Mouse (Mus musculus): ENCODE results near the gene Tlr6. TPM values are rescaled to one million over a fixed set of nuclear protein-coding genes. Genes with fewer than 3 reads are reported as not detected.

Gene Tlr6
- polyA plus RNA-seq, 1 experiment from 2014 or later = 1.6 TPM

- H3K9ac ChIP-seq = no peak overlapping the region
- no peaks in the 10 kb centered on the region for H3K4me1 ChIP-seq
- WGBS = 90% methylated on average over 6 of the region's 6 CpGs
- no peak for ATAC-seq (ENCODE audit: insufficient number of reproducible peaks, low FRiP score, low TSS enrichment, low read depth)
- no peak overlapping the region for H3K27ac ChIP-seq
- no peak overlapping the region for H3K4me3 ChIP-seq
- H3K9me3 ChIP-seq = no peaks in the 10 kb centered on the region
- H3K27me3 ChIP-seq = no peaks in the 10 kb centered on the region
- H3K4me2 ChIP-seq = no peak overlapping the region
- no peaks in the 10 kb centered on the region for H3K36me3 ChIP-seq
Measured at GRCm38 (mm10) chr5:64918616-64919597, 41.0 kb downstream of the Tlr6 start.

- no peaks in the 10 kb centered on the region for H3K4me1 ChIP-seq
- H3K4me3 ChIP-seq = no peak overlapping the region
- no peaks in the 10 kb centered on the region for H3K9me3 ChIP-seq
- H3K27me3 ChIP-seq = no peaks in the 10 kb centered on the region
- H3K9ac ChIP-seq = no peak overlapping the region
- no peak for ATAC-seq (ENCODE audit: insufficient number of reproducible peaks, low FRiP score, low TSS enrichment, low read depth)
- no peaks in the 10 kb centered on the region for H3K36me3 ChIP-seq
- 49% methylated on average over 11 of the region's 11 CpGs for WGBS
- 0 out of 2 replicates have a peak overlapping the region, but pooled peaks have one; percentile 10 for H3K4me2 ChIP-seq
- H3K27ac ChIP-seq = no peak overlapping the region
Measured at GRCm38 (mm10) chr5:64917721-64918120, 42.2 kb downstream of the Tlr6 start.

GRCm38 (mm10) chr5:64917161-64917560 is 42.7 kb downstream of the Tlr6 start:
- Histone ChIP-seq H3K9me3 (no peaks in the 10 kb centered on the region), H3K4me2 (no peak overlapping the region), H3K36me3 (no peaks in the 10 kb centered on the region), H3K4me3 (no peak overlapping the region), H3K9ac (no peak overlapping the region), H3K4me1 (no peaks in the 10 kb centered on the region), H3K27me3 (no peaks in the 10 kb centered on the region), H3K27ac (no peak overlapping the region)
- WGBS = 90% methylated on average over 9 of the region's 9 CpGs
- ATAC-seq (ENCODE audit: insufficient number of reproducible peaks, low FRiP score, low TSS enrichment, low read depth) = no peak

- Histone ChIP-seq H3K4me2 (no peak overlapping the region), H3K9me3 (no peaks in the 10 kb centered on the region), H3K9ac (no peak overlapping the region), H3K4me3 (no peak overlapping the region), H3K27ac (no peak overlapping the region), H3K4me1 (no peaks in the 10 kb centered on the region), H3K36me3 (no peaks in the 10 kb centered on the region), H3K27me3 (no peaks in the 10 kb centered on the region)
- 88% methylated on average over 6 of the region's 6 CpGs for WGBS
- no peak for ATAC-seq (ENCODE audit: insufficient number of reproducible peaks, low FRiP score, low TSS enrichment, low read depth)
Measured at GRCm38 (mm10) chr5:64908585-64909284, 51.2 kb downstream of the Tlr6 start.

GRCm38 (mm10) chr5:64907906-64908305 is 52.0 kb downstream of the Tlr6 start:
- WGBS = 92% methylated on average over 5 of the region's 5 CpGs
- Histone ChIP-seq H3K27ac (no peak overlapping the region), H3K4me3 (no peak overlapping the region), H3K9me3 (no peaks in the 10 kb centered on the region), H3K4me2 (no peak overlapping the region), H3K9ac (no peak overlapping the region), H3K36me3 (no peaks in the 10 kb centered on the region), H3K27me3 (no peaks in the 10 kb centered on the region), H3K4me1 (no peaks in the 10 kb centered on the region)
- no peak for ATAC-seq (ENCODE audit: insufficient number of reproducible peaks, low FRiP score, low TSS enrichment, low read depth)

GRCm38 (mm10) chr5:64905516-64906271 is 54.2 kb downstream of the Tlr6 start:
- no peak overlapping the region for H3K9ac ChIP-seq
- no peak overlapping the region for H3K4me2 ChIP-seq
- no peaks in the 10 kb centered on the region for H3K4me1 ChIP-seq
- no peak overlapping the region for H3K27ac ChIP-seq
- 64% methylated on average over 11 of the region's 14 CpGs for WGBS
- no peak for ATAC-seq (ENCODE audit: insufficient number of reproducible peaks, low FRiP score, low TSS enrichment, low read depth)
- H3K4me3 ChIP-seq = no peak overlapping the region
- H3K36me3 ChIP-seq = no peaks in the 10 kb centered on the region
- no peaks in the 10 kb centered on the region for H3K9me3 ChIP-seq
- H3K27me3 ChIP-seq = no peaks in the 10 kb centered on the region

MicroRNAs encoded within 50 kb of the gene (microRNA counts, 519-probe panel; counts per million panel counts)
- microRNA mmu-miR-574-3p (2,728 counts per million, percentile 59 among the panel's probes with 10 or more counts), microRNA mmu-miR-574-5p (1,838 counts per million, percentile 29 among the panel's probes with 10 or more counts)

Small RNA genes lying within 50 kb of the gene (microRNA-seq; reads per million reads assigned to microRNA genes)
- 194 reads per million, percentile 58 among the genes with 10 or more reads in this experiment for gene Mir574

Other genes with a start within 250 kb of the Tlr6 start
- gene Klf3, start 156.7 kb downstream of the Tlr6 start, polyA plus RNA-seq (2015; fragmentation: Nextera tagmentation; extraction: Ambion mirVana) = 86.7 and 89.6 TPM in 2 replicates
- gene Tlr1, start 26.5 kb downstream of the Tlr6 start, polyA plus RNA-seq (2015; fragmentation: Nextera tagmentation; extraction: Ambion mirVana) = 1.1 and 1.3 TPM in 2 replicates
- gene Fam114a1, start 10.0 kb upstream of the Tlr6 start, polyA plus RNA-seq (2015; fragmentation: Nextera tagmentation; extraction: Ambion mirVana) = 84.0 and 91.2 TPM in 2 replicates
- 0.55 and 1.2 TPM in 2 replicates for gene Tmem156, start 132.0 kb upstream of the Tlr6 start, polyA plus RNA-seq (2015; fragmentation: Nextera tagmentation; extraction: Ambion mirVana)
- 13.3 and 17.6 TPM in 2 replicates for gene Klhl5, start 147.4 kb upstream of the Tlr6 start, polyA plus RNA-seq (2015; fragmentation: Nextera tagmentation; extraction: Ambion mirVana)
- 6.8 and 8.0 TPM in 2 replicates for gene Wdr19, start 239.6 kb upstream of the Tlr6 start, polyA plus RNA-seq (2015; fragmentation: Nextera tagmentation; extraction: Ambion mirVana)

Measured in limb, embryonic 15.5 days (tissue).